Mouse (Mus musculus) pancreas, adult 10 weeks (tissue): ENCODE results near the gene Supt5. TPM values are rescaled to one million over a fixed set of nuclear protein-coding genes. Genes with fewer than 3 reads are reported as not detected.

Experiments
- polyA plus RNA-seq: library from polyadenylated mRNA; stranded (reverse); fragments of 350-450 nt; fragmentation: Illumina TruSeq; extraction: RNeasy Lipid Tissue Mini Kit (QIAGEN cat#74804); gene quantifications from one replicate; pipeline ENCODE4 v1.2.3, GENCODE M21; 2015; ENCODE audit warnings: low read depth, low replicate concordance; ENCODE audit not compliant: insufficient read depth

Supt5 gene
- 29.0 TPM for polyA plus RNA-seq

DNA sequence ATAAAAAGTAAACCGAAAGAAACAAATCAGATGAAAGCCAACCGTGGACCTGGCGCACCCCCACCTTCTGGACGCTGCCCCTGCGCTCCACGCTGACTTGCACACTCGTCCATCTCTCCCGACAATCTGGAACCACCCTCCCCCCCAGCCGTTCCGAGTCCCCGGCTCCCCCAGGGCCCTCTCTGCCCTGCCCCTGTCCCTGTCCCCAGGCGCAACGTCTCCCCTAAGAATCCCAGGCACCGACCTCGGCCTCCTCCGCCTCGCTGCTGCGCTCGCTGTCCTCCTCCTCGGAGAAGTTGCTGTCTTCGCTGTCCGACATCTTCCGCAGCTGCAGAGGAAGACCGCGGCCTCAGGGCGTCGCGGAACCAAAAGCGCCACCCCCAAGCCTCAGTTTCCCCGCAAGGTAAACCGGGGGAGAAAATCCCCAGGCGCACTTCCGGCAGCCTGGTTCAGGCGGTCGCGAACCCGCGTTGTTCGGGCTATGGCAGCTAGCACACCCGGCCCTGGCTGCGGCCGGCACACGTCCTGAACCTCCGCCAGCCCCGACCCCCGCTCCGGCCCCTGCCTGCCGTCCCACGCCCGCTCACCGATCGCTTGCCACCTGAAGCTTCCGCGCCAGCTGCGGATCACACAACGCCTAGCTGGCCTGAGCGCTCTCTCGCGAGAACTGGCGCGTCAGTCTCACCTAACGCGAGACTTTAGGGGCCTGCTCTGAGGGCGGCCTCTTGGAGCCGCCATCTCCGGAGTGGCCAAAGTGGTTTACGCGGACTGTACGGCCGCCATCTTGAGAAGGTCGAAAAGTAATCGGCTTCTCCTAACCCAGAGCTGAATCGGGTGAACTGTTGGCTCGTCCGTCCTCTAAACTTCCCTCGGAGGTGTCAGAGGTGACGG is at the start of gene Supt5:
Gene Supt5 (minus strand): TSS at position 639 of the 891 bp plus-strand sequence.

DNA sequence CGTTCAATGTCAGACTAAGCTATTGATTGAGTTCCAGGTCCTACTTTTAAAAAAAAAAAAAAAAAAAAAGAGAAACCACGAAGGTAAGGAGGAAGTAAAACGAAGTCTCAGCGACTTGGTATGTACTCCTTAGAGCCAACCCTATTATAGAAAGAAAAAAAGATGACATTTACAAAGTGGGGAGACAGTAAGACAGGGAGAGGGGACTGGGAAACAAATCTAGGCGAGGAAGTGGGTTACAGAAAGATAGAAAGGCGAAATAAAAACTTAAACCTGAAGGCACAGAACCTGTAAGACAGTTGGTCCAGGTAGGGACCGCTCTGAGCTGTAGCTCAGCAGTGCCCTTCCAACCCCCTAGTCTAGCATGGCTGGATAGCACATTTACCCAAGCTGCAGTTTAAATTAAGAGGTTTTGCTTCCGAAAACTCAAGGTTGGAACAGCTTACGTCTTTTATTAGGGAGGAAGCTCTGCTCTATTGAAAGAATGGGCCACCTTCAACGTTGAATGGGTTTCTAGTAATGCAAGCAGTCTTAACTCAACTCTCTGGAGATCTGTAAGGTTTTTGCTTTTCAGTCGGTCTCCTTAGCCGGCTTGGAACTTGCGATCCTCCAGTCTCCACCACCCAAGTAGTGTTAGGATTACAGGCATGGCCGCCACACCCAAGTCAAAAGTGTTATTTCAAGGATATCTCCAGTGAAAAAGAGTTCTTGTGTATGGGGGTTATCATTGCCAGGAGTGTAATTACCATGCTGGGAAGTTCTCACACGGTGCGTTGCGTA is 41.9 kb upstream of the Supt5 start, which contains the start of gene Zfp36:
Gene Zfp36 (minus strand): TSS at position 17 of the 780 bp plus-strand sequence.

DNA sequence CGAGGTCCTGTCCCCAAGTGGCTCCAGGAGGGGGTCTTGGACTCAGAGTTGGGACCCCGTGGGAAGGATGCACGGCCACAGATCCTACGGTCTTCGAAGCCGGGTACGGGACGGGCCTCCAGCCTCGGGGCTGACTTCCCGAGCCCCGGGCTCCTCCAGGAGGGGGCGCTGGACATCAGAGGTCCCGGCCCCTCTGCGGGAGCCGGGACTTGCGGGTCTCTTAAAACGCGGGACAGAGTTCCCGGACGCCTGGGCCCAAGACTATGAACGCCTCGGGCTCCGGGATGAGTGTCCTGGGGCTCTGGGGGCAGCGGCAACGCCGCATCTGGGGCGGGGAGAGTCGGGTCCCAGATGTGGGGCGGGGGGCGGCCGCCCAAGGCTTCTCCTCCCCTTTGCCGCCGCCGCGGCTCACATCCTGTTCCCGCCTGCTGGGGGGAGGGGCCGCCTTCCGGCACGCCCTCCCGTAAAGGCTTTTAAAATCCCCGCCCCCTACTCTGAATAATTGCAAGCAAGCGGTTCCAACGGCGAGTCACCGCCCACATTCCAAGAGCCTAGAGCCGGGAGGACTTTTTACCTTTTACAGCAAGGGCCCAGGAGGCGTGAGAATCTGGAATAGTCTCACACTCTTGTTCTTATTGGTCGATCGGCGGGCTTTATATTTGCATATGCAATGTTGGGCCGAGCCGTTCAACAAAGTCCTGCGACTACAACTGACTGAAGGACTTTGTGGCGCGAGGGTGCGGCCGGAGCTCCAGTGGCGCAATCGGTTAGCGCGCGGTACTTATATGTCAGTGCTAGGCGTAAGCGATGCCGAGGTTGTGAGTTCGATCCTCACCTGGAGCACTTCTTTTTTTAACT is 33.9 kb upstream of the Supt5 start, which contains the start of gene Plekhg2:
Gene Plekhg2 (minus strand): TSS at position 349 of the 858 bp plus-strand sequence.

GRCm38 (mm10) chr7:28350155-28350883 is 11.8 kb upstream of the Supt5 start, which contains the start of gene Rps16:
TSS of gene Rps16 (plus strand) at chr7:28350652.

GRCm38 (mm10) chr7:28311926-28312543 is 26.5 kb downstream of the Supt5 start, which contains the start of gene Timm50:
TSS of gene Timm50 (minus strand) at chr7:28312072.

DNA sequence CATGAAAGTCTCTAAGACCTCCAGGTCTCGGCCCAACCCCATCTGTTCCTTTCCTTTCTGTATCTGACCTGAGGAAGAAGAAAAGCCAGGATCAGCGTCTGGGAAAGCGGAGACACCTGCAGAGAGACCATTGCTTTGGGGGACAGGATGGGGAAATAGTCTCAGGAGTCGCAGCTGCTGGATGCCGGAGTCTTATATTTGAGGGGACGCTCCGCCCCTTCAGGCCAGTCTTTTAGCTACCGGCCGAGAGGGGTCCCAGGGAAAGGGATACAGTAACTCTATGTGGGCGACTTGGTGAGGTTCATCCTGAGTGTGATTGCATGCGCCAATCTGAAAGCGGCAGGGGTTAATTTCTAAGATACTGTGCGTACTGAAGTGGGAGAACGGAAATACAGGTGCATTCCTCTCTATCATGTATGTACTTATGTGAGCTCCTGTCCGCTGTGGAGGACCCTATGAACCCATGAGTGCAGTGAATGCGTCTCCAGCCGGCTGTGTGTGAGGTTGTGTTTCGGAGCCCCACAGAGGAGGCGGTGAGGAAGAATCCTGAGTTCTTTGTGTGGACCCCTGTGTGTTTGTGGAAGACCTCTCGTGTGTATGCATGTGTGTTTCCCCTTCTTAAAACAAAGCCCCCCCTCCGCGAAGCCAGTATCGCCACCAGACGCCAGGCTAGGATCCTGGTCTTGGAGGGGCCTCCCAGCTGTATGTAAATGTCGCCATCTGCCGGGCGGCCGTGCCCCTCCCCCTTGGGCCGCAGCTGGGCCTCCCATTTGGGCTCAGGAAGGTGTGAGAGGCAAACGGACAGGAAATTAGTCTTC is 36.7 kb downstream of the Supt5 start, which contains the start of gene Dll3:
Gene Dll3 (minus strand): TSS at position 623 of the 818 bp plus-strand sequence.

DNA sequence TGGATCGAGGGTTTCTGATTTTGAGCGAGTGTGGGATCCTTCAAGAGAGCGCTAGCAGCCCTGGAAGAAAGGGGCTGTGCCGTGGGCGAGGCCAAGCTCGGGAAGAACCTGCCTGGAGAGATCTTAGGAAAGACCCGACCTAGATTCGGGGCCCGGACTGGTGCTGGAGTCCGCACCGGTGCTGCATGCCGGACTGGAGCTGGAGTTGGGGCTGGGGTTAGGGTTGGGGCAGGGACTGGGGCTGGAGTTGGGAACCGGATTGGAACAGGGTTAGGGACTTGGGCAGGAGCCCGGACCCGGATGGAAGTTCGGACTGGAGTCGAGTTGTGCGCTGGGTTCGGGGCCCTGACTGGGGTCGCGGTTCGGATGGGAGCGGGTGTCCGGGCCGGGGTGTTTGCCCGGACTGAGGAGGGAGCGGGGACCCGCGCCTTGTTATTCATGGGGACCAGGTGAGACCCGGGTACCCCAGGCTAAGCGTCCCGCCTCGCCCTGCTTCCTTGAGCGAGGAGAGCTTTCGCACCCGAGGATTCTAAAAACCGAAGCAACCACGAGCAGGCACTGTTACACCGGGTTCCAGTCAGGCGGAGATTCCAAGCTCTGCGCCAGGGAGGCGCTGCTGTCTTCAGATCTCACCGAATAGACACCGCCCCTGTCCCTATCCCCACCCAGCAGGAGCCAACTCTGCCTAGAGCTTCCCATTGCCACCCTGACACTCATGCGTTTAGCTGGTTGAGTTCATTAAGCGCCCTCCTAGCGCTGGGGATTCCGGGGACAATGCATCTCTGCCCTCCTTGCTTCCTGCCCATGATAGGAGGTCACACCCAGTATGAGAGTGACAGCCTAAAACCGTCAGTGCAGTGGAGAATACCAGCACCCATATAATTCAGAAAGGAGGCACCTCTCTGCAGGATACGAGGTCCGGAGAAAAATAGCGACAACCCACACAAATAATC is 47.6 kb downstream of the Supt5 start, which contains the start of gene Selenov:
Gene Selenov (minus strand): TSS at position 549 of the 953 bp plus-strand sequence.

GRCm38 (mm10) chr7:28277615-28278278 is 60.8 kb downstream of the Supt5 start, which contains the start of gene Eid2b:
TSS of gene Eid2b (plus strand) at chr7:28277739.

DNA sequence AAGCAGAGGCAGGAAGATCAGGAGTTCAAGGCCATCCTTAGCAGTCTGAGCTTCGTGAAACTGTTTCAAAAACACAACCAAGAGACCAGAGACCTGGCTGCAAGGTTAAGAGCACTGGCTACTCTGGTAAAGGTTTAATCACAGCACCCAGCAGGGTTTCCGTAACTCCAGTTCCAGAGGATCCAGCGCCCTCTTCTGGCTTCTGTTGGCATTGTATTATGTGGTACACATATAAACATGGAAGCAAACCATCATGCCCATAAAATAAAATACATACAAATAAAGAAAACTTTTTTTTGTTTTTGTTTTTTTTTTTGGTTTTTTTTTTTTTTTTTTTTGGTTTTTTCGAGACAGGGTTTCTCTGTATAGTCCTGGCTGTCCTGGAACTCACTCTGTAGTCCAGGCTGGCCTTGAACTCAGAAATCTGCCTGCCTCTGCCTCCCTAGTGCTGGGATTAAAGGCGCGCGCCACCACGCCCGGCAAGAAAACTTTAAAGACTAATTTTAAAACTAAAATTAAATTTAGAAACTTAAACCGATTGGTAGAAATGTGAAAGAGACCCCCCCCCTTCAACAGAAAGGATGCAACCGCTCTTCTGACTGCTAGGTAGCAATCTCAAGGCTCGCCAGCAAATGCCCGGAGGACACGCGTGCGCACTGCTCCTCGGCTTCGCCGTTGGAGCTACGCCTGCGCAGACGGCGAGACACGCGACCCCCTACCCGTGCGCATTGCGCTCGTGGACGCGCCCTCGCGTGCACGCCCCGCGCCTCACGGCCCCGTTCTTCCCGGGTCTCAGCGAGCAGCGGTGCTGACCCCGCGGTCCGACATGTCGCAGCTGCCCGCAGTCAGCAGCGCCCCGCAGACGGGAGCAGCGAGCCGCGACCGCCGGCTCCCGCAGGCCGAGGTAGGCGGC is 71.2 kb downstream of the Supt5 start, which contains the start of gene Eid2:
Gene Eid2 (plus strand): TSS at position 753 of the 913 bp plus-strand sequence.

Other genes starting within 250 kb of the Supt5 start
- gene 9530053A07Rik, start 209.3 kb downstream of the Supt5 start, polyA plus RNA-seq = not detected
- 22.7 TPM for gene Fbl, start 169.0 kb downstream of the Supt5 start, polyA plus RNA-seq
- 4.9 TPM for gene Dyrk1b, start 159.3 kb downstream of the Supt5 start, polyA plus RNA-seq
- gene Eid2, start 70.9 kb downstream of the Supt5 start, polyA plus RNA-seq = 2.6 TPM
- 0.94 TPM for gene Eid2b, start 61.0 kb downstream of the Supt5 start, polyA plus RNA-seq
- not detected for gene Selenov, start 47.6 kb downstream of the Supt5 start, polyA plus RNA-seq
- gene Dll3, start 36.5 kb downstream of the Supt5 start, polyA plus RNA-seq = not detected
- 17.7 TPM for gene Timm50, start 26.7 kb downstream of the Supt5 start, polyA plus RNA-seq
- gene Rps16, start 11.9 kb upstream of the Supt5 start, polyA plus RNA-seq = 346 TPM
- gene Plekhg2, start 33.9 kb upstream of the Supt5 start, polyA plus RNA-seq = 9.1 TPM
- 11.6 TPM for gene Zfp36, start 41.5 kb upstream of the Supt5 start, polyA plus RNA-seq
- 11.4 TPM for gene Med29, start 54.0 kb upstream of the Supt5 start, polyA plus RNA-seq
- 34.6 TPM for gene Paf1, start 54.2 kb upstream of the Supt5 start, polyA plus RNA-seq
- 10.5 TPM for gene Gmfg, start 98.7 kb upstream of the Supt5 start, polyA plus RNA-seq
- gene Lrfn1, start 113.2 kb upstream of the Supt5 start, polyA plus RNA-seq = 0.52 TPM
- not detected for gene Ifnl2, start 171.7 kb upstream of the Supt5 start, polyA plus RNA-seq
- not detected for gene Ifnl3, start 184.1 kb upstream of the Supt5 start, polyA plus RNA-seq
- gene Sycn, start 202.1 kb upstream of the Supt5 start, polyA plus RNA-seq = 18,579 TPM
- not detected for gene Nccrp1, start 208.5 kb upstream of the Supt5 start, polyA plus RNA-seq